Mouse (Mus musculus): ENCODE measurements around the gene Gigyf1. TPM values are rescaled to one million over a fixed set of nuclear protein-coding genes. Genes with fewer than 3 reads are reported as not detected.

The Gigyf1 gene
- total RNA-seq, 2 experiments from 2014 or later, result 17.4 to 23.4 TPM

- no peak for DNase-seq
- intact Hi-C loops (cut with DNase I), result no loop called here
Observed at GRCm38 (mm10) chr5:137566416-137566815, 48.1 kb downstream of the Gigyf1 start.

GRCm38 (mm10) chr5:137568223-137568798 is 50.0 kb downstream of the Gigyf1 start:
- no peak for DNase-seq
- intact Hi-C loops (cut with DNase I), result no loop called here

GRCm38 (mm10) chr5:137569031-137569430 is 50.7 kb downstream of the Gigyf1 start:
- intact Hi-C loops (cut with DNase I), result no loop called here
- no peak for DNase-seq

- DNase-seq, result peak in 1 of 2 experiments; percentile 16
- intact Hi-C loops (cut with DNase I), result no loop called here
Observed at GRCm38 (mm10) chr5:137569665-137570064, 51.3 kb downstream of the Gigyf1 start, which contains the start of gene Tfr2. Gene Tfr2, plus strand, starts transcription at chr5:137569840.

GRCm38 (mm10) chr5:137570181-137570580 is 51.8 kb downstream of the Gigyf1 start:
- no peak for DNase-seq
- intact Hi-C loops (cut with DNase I), result no loop called here

- intact Hi-C loops (cut with DNase I), result no loop called here
- no peak for DNase-seq
Observed at GRCm38 (mm10) chr5:137570691-137571586, 52.6 kb downstream of the Gigyf1 start.

- intact Hi-C loops (cut with DNase I), result no loop called here
- DNase-seq, result peak in 1 of 2 experiments; percentile 22
Observed at GRCm38 (mm10) chr5:137574470-137574901, 56.1 kb downstream of the Gigyf1 start.

Small RNA genes within 50 kb of the gene (microRNA-seq; reads per million reads assigned to microRNA genes)
- 0 reads per million in 2 experiments for gene Mir6418

Other genes starting within 250 kb of the Gigyf1 start
- gene Ache, start 231.0 kb upstream of the Gigyf1 start, total RNA-seq (2021), result 10 to 100 TPM; 25.2 to 41.2 TPM
- 10 to 100 TPM; 17.6 to 25.1 TPM for gene Ufsp1, start 223.9 kb upstream of the Gigyf1 start, total RNA-seq (2021)
- 10 to 100 TPM; 27.7 to 39.8 TPM for gene Srrt, start 210.9 kb upstream of the Gigyf1 start, total RNA-seq (2021)
- gene Trip6, start 204.1 kb upstream of the Gigyf1 start, total RNA-seq (2021), result 1 to 10 TPM; 3.7 to 4.1 TPM
- gene Slc12a9, start 185.0 kb upstream of the Gigyf1 start, total RNA-seq (2021), result 1 to 10 TPM; 2.4 to 2.5 TPM
- 10 to 100 TPM; 12.1 to 13.4 TPM for gene Ephb4, start 168.4 kb upstream of the Gigyf1 start, total RNA-seq (2021)
- gene Zan, start 41.5 kb upstream of the Gigyf1 start, total RNA-seq (2021), result under 1 TPM; 0.02 to 0.03 TPM
- 1 to 10 TPM; 8.6 to 9.9 TPM for gene Pop7, start 16.0 kb upstream of the Gigyf1 start, total RNA-seq (2021)
- not detected for gene Epo, start 14.7 kb downstream of the Gigyf1 start, total RNA-seq (2021)
- 100 to 1,000 TPM; 107 to 129 TPM for gene Gnb2, start 15.0 kb downstream of the Gigyf1 start, total RNA-seq (2021)
- not detected for gene Actl6b, start 35.0 kb downstream of the Gigyf1 start, total RNA-seq (2021)
- gene Tfr2, start 51.3 kb downstream of the Gigyf1 start, total RNA-seq (2021), result not detected
- 10 to 100 TPM in 1 of 2 experiments, 1 to 10 TPM in 1; 9.6 to 13.7 TPM for gene Mospd3, start 82.5 kb downstream of the Gigyf1 start, total RNA-seq (2021)
- gene Pcolce, start 95.2 kb downstream of the Gigyf1 start, total RNA-seq (2021), result 10 to 100 TPM; 57.1 to 66.1 TPM
- not detected for gene Fbxo24, start 110.5 kb downstream of the Gigyf1 start, total RNA-seq (2021)
- 10 to 100 TPM; 13.6 to 13.8 TPM for gene Lrch4, start 110.6 kb downstream of the Gigyf1 start, total RNA-seq (2021)
- gene Gm20605, start 110.6 kb downstream of the Gigyf1 start, total RNA-seq (2021), result 1 to 10 TPM; 2.0 to 2.9 TPM
- 1 to 10 TPM; 2.3 to 2.7 TPM for gene Sap25, start 122.8 kb downstream of the Gigyf1 start, total RNA-seq (2021)
- under 1 TPM; 0.47 to 0.48 TPM for gene Irs3, start 127.2 kb downstream of the Gigyf1 start, total RNA-seq (2021)
- 1 to 10 TPM; 3.8 to 4.6 TPM for gene Agfg2, start 166.2 kb downstream of the Gigyf1 start, total RNA-seq (2021)
- under 1 TPM; 0.20 to 0.28 TPM for gene Nyap1, start 223.1 kb downstream of the Gigyf1 start, total RNA-seq (2021)
- 10 to 100 TPM; 52.2 to 55.6 TPM for gene Tsc22d4, start 227.2 kb downstream of the Gigyf1 start, total RNA-seq (2021)

All from gastrocnemius, postnatal 36 days (tissue).